Mouse (Mus musculus) CH12.LX (cell line): Measurements from ENCODE around the gene Scgb3a1.

Experiments
- CHD2 ChIP-seq: IDR thresholded peaks from 2 replicates; pipeline ENCODE4 v1.6.1; 2011; ENCODE audit warnings: low read length, improper control_type of control experiment
- CTCF ChIP-seq, 2 experiments: IDR thresholded peaks in 1 of 2; conservative IDR thresholded peaks in 1 of 2; 2 replicates each; pipeline ENCODE4 v1.5.1; 2011 to 2012; ENCODE audit warnings: low read depth in 2 of 2, low read length in 2 of 2, improper control_type of control experiment in 1 of 2, inconsistent platforms in 1 of 2, mild to moderate bottlenecking in 1 of 2, moderate library complexity in 1 of 2
- EP300 ChIP-seq: IDR thresholded peaks from 2 replicates; pipeline ENCODE4 v1.6.1; 2011; ENCODE audit warnings: low read length, improper control_type of control experiment
- NELFE ChIP-seq: IDR thresholded peaks from 2 replicates; pipeline ENCODE4 v1.6.1; 2011; ENCODE audit warnings: low read depth, low read length, improper control_type of control experiment
- NRF1 ChIP-seq: IDR thresholded peaks from 2 replicates; pipeline ENCODE4 v1.6.1; 2014; ENCODE audit warnings: low read depth, mild to moderate bottlenecking, inconsistent platforms, low read length, improper control_type of control experiment, moderate library complexity
- POLR2A ChIP-seq: IDR thresholded peaks from 2 replicates; pipeline ENCODE4 v1.6.1; 2011; ENCODE audit warnings: low read depth, mild to moderate bottlenecking, improper control_type of control experiment, low read length
- RAD21 ChIP-seq: IDR thresholded peaks from 2 replicates; pipeline ENCODE4 v1.6.1; 2011; ENCODE audit warnings: low read depth, mild to moderate bottlenecking, low read length, improper control_type of control experiment, moderate library complexity
- SMC3 ChIP-seq: IDR thresholded peaks from 2 replicates; pipeline ENCODE4 v1.6.1; 2011; ENCODE audit warnings: low read depth, low read length, improper control_type of control experiment
- ZC3H11A ChIP-seq: IDR thresholded peaks from 2 replicates; pipeline ENCODE4 v1.6.1; 2012; ENCODE audit warnings: low read depth, mild to moderate bottlenecking, inconsistent platforms, low read length, improper control_type of control experiment
- ZMIZ1 ChIP-seq: IDR thresholded peaks from 2 replicates; pipeline ENCODE4 v1.6.1; 2012; ENCODE audit warnings: low read depth, mild to moderate bottlenecking, inconsistent platforms, low read length, improper control_type of control experiment

- TF ChIP-seq NRF1 (no peak), POLR2A (no peak), CTCF (conservative IDR thresholded peaks at IDR 0.05 in 1 of 2, IDR thresholded peaks at IDR 0.05 in 1 of 2; ENCODE audit: low read depth in 2 of 2, low read length in 2 of 2) (no peak), CHD2 (no peak), ZC3H11A (no peak), ZMIZ1 (no peak), RAD21 (no peak), NELFE (no peak), EP300 (no peak), SMC3 (no peak)
Observed at GRCm38 (mm10) chr11:49645677-49646076, 17.7 kb upstream of the Scgb3a1 start.
